Mouse (Mus musculus): Measurements from ENCODE around the gene Mxi1.

DNA sequence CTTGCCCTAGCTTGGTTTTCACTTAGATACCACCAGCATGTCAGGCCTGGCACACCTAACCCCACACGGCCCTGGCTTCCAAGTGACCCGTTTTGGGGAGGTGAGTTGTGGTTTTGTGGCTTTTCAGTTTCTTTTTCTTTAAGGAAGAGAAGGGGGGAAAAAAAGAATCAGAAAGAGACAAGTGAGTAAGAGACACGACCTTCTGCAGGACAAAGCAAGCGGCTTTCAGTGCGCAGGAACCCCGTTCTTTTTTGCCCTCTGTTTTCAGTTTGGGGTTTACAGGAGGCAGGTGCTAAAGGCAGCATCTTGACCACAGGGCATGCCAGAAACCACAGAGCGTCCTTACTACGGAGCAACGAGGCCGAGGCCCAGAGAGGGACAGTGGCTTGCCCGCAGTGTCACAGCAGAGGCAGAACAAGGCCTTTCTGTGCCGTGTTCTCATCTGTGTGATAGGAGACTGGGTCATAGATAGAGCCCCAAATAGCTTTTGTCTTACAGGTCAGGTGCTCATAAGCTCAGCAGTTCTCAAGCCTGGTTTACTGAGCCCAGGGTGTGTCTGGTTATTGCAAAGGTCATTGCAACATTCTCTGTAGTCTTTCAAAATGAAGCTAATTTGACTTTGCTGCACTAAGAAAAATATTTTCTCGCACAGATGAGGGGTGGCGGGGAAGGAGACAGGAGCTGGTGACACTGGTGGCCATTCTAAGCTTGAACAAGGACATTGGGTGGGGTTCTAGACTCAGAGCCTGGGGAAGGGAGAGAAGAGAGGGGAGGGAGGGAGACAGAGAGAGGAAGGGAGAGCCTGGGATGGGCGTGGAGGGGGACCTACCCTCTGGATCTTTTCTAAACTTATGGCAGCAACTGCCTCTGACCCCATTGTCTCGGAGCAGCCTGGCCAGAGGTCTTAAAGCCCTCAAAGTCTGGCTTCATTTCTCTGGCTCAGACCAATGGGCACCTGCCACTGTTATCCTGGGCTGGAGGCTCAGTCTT is 8.1 kb downstream of the Mxi1 start:
- TF ChIP-seq CTCF (IDR thresholded peaks at IDR 0.05) = no peak
- no peak for TF ChIP-seq EP300 (IDR thresholded peaks at IDR 0.05)

All from lung, postnatal 0 days (tissue).